8 mouse cellular contexts compared by ENCODE assay signal in genomic region chr13:5591837-5592555, GRCm38 (mm10).
DNase-seq lines count a peak whose midpoint lies in the region; ATAC-seq and TF ChIP-seq lines count a peak whose summit lies in the region.

No protein-coding gene starts in this region.

- TF ChIP-seq CTCF in liver, embryonic 14.5 days (IDR thresholded peaks at IDR 0.05; ENCODE audit: low read depth), result no peak
- no peak for TF ChIP-seq CTCF in thymus, adult 2 months (IDR thresholded peaks at IDR 0.05; ENCODE audit: borderline replicate concordance, control insufficient read depth, extremely low read depth, insufficient read depth, low read length, poor library complexity)

- intact Hi-C loops in left cerebral cortex, postnatal 14 days (cut with DNase I), result no loop called here

- H3K27me3 ChIP-seq in forebrain, embryonic 13.5 days, result no peaks in the 10 kb centered on the region
- no peaks in the 10 kb centered on the region for H3K27me3 ChIP-seq in forebrain, embryonic 10.5 days (ENCODE audit: poor library complexity, severe bottlenecking)
- no peaks in the 10 kb centered on the region for H3K27me3 ChIP-seq in liver, embryonic 14.5 days (ENCODE audit: control insufficient read depth, insufficient read depth, low read length)
- no peaks in the 10 kb centered on the region for H3K27me3 ChIP-seq in thymus, adult 2 months (ENCODE audit: control insufficient read depth, insufficient read depth, low read length)

- no peak for TF ChIP-seq EP300 in liver, embryonic 14.5 days (IDR thresholded peaks at IDR 0.05; ENCODE audit: low read depth)

- peak; percentile 69; the same call in 1 of the 2 replicates for ATAC-seq in forebrain, embryonic 13.5 days
- peak; percentile 47; the same call in 1 of the 2 replicates for ATAC-seq in liver, embryonic 14.5 days (ENCODE audit: insufficient read depth)

- no peak for TF ChIP-seq POLR2A in thymus, adult 2 months (IDR thresholded peaks at IDR 0.05; ENCODE audit: control insufficient read depth, extremely low read depth, insufficient read depth, low read length, poor library complexity)

- no peak overlapping the region for H3K4me3 ChIP-seq in forebrain, embryonic 13.5 days
- H3K4me3 ChIP-seq in forebrain, embryonic 10.5 days, result no peak overlapping the region
- no peak overlapping the region for H3K4me3 ChIP-seq in liver, embryonic 14.5 days (ENCODE audit: insufficient read depth in 1 of 2, low read depth in 2 of 2, low read length in 2 of 2)
- H3K4me3 ChIP-seq in thymus, adult 2 months (ENCODE audit: control insufficient read depth, insufficient read depth, low read length), result no peak overlapping the region

- DNase-seq in forebrain, embryonic 10.5 days (ENCODE audit: extremely low spot score, low spot score), result no peak
- DNase-seq in 3134 (ENCODE audit: extremely low read depth, insufficient read length, low spot score), result peak; percentile 25
- peak; percentile 26 for DNase-seq in embryo, embryonic 11 days
- DNase-seq in liver, embryonic 14.5 days (ENCODE audit: low read depth in 3 of 3, low spot score in 3 of 3), result no peak
- no peak for DNase-seq in thymus, adult 2 months
- DNase-seq in left cerebral cortex, postnatal 14 days (ENCODE audit: low spot score in 2 of 2), result no peak
- no peak for DNase-seq in gastrocnemius, postnatal 25 days

- H3K36me3 ChIP-seq in forebrain, embryonic 13.5 days (ENCODE audit: poor library complexity, severe bottlenecking), result no peaks in the 10 kb centered on the region
- H3K36me3 ChIP-seq in forebrain, embryonic 10.5 days (replicated peaks), result no peaks in the 10 kb centered on the region
- no peaks in the 10 kb centered on the region for H3K36me3 ChIP-seq in liver, embryonic 14.5 days (replicated peaks; ENCODE audit: control insufficient read depth, insufficient read depth, low read depth)
- H3K36me3 ChIP-seq in thymus, adult 2 months (ENCODE audit: control insufficient read depth, insufficient read depth, low read length), result no peaks in the 10 kb centered on the region

- no peaks in the 10 kb centered on the region for H3K9me3 ChIP-seq in forebrain, embryonic 13.5 days (replicated peaks)
- no peaks in the 10 kb centered on the region for H3K9me3 ChIP-seq in forebrain, embryonic 10.5 days
- H3K9me3 ChIP-seq in liver, embryonic 14.5 days (ENCODE audit: control insufficient read depth, low read length), result no peaks in the 10 kb centered on the region

- 58% methylated on average over 4 of the region's 4 CpGs for WGBS in forebrain, embryonic 13.5 days
- 73% methylated on average over 4 of the region's 4 CpGs for WGBS in forebrain, embryonic 10.5 days
- WGBS in liver, embryonic 14.5 days (ENCODE audit: insufficient replicate concordance), result 5% methylated on average over 4 of the region's 4 CpGs
- WGBS in thymus, adult 2 months, result 9% methylated on average over 4 of the region's 4 CpGs

- H3K4me1 ChIP-seq in forebrain, embryonic 13.5 days, result no peaks in the 10 kb centered on the region
- H3K4me1 ChIP-seq in forebrain, embryonic 10.5 days, result 0 out of 2 replicates have a peak, but pooled peaks cover 4% of the 10 kb centered on the region
- H3K4me1 ChIP-seq in liver, embryonic 14.5 days (replicated peaks; ENCODE audit: control insufficient read depth in 2 of 2, insufficient read depth in 2 of 2, low read length in 1 of 2), result 0 out of 4 replicates have a peak, but pooled peaks cover 0 to 3% of the 10 kb centered on the region in 2 experiments
- H3K4me1 ChIP-seq in thymus, adult 2 months (replicated peaks; ENCODE audit: control insufficient read depth, insufficient read depth, low read length), result no peaks in the 10 kb centered on the region

- H3K4me2 ChIP-seq in forebrain, embryonic 13.5 days, result no peak overlapping the region
- peak overlapping the region; percentile 13; the same call in 1 of the 2 replicates for H3K4me2 ChIP-seq in liver, embryonic 14.5 days (ENCODE audit: low read depth)

- no peak overlapping the region for H3K9ac ChIP-seq in forebrain, embryonic 13.5 days
- H3K9ac ChIP-seq in liver, embryonic 14.5 days (replicated peaks), result no peak overlapping the region

- H3K27ac ChIP-seq in forebrain, embryonic 13.5 days, result no peak overlapping the region
- H3K27ac ChIP-seq in forebrain, embryonic 10.5 days, result no peak overlapping the region
- H3K27ac ChIP-seq in liver, embryonic 14.5 days, result no peak overlapping the region
- no peak overlapping the region for H3K27ac ChIP-seq in thymus, adult 2 months (ENCODE audit: control insufficient read depth, insufficient read depth, low read length)

Comparison
In these comparisons a context has a peak if more than half of its experiments do, and no peak if none do; other contexts are left out.
1. DNase-seq: peak in 3134 (single experiment) and embryo, embryonic 11 days (single experiment); none in forebrain, embryonic 10.5 days (single experiment), liver, embryonic 14.5 days (0 of 3), thymus, adult 2 months (single experiment), left cerebral cortex, postnatal 14 days (0 of 2) and gastrocnemius, postnatal 25 days (single experiment).